Mouse (Mus musculus) layer of hippocampus, adult 11-12 months (tissue): ENCODE data around the gene Anks1.

ENCODE experiments used
- DNase-seq: peaks from one replicate; pipeline ENCODE4 v3.0.0; 2022; ENCODE audit warnings: low spot score

Gene Anks1

DNA sequence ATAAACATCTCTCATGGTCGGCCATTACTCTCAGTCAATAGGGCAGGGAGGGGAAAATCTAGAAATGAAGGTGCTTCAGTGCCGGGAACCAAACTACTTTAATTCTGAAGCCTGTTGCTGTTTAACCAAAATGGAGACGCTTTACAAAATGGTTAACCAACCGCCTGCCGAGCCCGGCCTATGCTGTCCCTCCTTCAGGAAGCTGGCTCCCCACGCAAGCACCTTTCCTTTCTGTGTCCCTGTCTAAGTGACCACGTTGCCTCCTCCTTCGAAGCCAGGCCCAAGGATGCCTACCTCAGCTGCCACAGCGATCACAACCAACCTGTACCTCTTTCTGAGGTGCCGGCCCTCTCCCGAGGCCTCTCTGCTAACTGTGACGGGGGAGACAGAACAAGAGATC lies 188.2 kb downstream of the Anks1 start:
- DNase-seq: no peak

DNA sequence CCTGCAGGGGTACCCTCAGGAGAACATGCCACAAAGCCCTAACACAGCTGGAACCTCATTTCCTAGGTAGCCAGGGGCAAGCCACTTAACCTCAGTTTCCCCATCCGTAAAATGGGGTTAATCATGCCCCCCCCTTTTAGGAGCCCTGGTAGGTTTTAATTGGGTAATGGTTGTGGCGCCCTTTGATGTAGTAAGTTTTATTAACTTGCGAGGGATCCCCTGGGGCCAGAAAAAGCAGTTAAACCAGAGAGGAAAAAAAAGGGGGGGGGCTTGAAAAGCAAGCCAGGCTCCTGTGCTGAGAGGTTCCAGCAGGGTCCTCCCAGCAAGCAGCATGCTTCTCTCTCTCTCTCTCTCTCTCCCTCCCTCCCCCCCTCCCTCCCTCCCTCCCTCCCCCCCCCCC lies 190.0 kb downstream of the Anks1 start:
- no peak for DNase-seq

GRCm38 (mm10) chr17:28100669-28101068 lies 191.6 kb downstream of the Anks1 start:
- no peak for DNase-seq

DNA sequence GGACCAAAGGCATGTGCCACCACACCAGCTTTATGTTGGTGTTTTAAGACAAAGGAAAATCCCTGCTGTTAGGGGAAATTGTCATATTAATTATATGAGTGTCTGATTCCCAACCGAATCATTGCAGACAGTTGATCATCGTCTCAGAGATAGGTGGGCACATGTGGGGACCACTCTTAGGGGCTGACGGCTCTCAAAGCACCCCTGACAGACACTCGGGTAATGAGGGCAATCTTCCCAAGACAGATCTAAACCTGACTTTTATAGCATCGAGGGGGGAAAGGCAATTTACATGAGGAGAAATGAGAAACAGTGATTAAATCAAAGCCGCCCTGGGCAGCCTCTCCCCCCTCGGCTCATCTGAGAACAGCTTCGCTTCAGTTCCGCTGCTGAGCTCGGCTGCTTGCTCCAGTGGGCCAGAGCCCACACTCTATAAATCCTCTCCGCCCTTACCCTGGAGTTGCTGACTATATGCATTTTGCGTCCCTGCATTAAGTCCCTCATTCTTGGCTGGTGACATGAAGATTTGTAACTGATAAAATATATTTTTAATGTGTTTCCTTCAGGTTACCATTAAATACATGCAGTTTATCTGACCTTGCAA lies 192.3 kb downstream of the Anks1 start:
- no peak for DNase-seq

DNA sequence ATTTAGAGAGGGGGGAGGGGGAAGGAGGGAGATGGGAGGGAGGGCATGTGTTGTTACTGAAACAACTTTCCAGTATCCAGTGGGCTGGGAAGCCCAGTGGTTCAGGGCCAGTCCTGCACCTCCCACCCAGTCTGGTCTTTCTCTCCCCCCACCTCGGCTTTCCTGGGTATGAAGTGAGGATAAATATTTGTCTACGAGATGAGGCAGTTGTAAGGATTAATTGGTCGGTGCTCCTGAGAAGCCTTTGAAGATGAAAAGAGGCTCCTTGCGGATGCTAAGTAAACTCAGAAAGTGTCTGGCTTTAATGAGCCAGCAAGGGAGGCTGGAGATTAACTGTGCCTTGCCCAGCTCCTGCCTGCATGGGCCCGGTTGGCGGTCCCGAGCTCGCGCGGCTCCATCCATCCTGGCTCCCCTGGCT lies 192.8 kb downstream of the Anks1 start:
- no peak for DNase-seq

- DNase-seq: no peak
These were observed 195.3 kb downstream of the Anks1 start for GRCm38 (mm10) chr17:28104416-28104815.

DNA sequence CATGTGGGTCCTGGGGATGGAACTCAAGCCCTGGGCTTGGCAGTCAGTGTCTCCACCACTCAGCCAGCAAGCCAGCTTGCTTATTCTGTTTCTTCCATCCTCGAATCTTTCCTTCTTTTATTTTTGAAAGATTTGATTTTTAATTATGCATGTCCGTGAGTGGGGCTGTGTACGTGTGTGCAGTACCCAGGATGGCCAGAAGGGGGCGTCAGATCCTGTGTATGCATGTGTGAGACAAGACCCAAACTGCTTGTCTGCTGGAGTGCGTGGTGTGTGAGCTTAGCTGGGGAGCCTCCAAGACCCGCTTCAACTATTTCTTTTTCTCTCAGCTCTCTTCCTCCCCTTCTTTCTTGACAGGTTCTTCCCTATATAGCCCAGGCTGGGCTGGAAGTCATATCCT lies 197.2 kb downstream of the Anks1 start:
- no peak for DNase-seq

DNA sequence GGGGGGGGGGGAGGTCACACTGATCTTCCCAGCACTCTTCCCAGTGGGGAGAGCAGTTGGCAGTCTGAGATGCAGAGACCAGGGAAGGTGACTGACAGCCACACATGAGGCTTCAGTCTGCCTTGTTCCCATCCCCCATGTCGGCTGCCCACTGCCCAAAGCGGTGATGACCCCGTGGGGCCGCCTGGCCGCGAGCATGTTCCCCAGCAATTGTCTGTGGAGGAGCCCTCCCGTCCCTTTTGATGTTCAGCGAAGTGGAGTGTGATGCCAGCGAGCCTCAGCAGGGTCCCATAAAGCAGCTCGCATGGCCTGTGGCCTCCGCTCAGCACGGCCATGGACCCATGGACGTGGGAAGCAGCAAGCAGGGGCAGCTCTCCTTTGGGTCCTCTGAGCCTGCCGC lies 198.2 kb downstream of the Anks1 start:
- DNase-seq: no peak

GRCm38 (mm10) chr17:28112266-28112665 lies 203.2 kb downstream of the Anks1 start:
- DNase-seq: no peak
